Mouse (Mus musculus) neural tube, embryonic 10.5 days (tissue): ENCODE results near the gene Iqck.

Experiments used
- DNase-seq: peaks from one replicate; pipeline ENCODE4 v3.0.0-alpha.2; 2017; ENCODE audit warnings: low spot score; ENCODE audit errors: extremely low spot score

Iqck gene

DNA sequence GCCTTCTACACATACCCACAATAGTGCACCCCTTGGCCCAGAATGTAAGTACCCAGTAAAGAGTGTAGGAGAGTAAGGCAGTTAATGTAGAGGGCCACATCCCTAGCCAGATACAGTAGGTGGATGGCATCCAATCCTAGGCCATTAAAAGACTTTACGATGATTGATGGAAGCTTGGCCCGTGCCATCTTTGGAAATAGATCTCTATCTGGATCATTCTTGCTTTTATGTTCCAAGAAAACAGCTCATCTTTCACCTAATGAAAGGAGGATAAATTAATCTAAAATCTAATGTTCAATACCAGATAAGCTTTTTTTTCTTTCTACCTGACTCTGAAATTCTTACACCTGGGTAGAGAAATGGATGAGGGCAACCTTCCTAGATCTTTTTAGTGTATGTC lies 55.6 kb downstream of the Iqck start:
- DNase-seq = no peak

- DNase-seq = no peak
Measured at GRCm38 (mm10) chr7:118911571-118911970, 56.0 kb downstream of the Iqck start.

GRCm38 (mm10) chr7:118912049-118912490 lies 56.5 kb downstream of the Iqck start:
- no peak for DNase-seq

GRCm38 (mm10) chr7:118914561-118915165 lies 59.1 kb downstream of the Iqck start:
- DNase-seq = no peak

DNA sequence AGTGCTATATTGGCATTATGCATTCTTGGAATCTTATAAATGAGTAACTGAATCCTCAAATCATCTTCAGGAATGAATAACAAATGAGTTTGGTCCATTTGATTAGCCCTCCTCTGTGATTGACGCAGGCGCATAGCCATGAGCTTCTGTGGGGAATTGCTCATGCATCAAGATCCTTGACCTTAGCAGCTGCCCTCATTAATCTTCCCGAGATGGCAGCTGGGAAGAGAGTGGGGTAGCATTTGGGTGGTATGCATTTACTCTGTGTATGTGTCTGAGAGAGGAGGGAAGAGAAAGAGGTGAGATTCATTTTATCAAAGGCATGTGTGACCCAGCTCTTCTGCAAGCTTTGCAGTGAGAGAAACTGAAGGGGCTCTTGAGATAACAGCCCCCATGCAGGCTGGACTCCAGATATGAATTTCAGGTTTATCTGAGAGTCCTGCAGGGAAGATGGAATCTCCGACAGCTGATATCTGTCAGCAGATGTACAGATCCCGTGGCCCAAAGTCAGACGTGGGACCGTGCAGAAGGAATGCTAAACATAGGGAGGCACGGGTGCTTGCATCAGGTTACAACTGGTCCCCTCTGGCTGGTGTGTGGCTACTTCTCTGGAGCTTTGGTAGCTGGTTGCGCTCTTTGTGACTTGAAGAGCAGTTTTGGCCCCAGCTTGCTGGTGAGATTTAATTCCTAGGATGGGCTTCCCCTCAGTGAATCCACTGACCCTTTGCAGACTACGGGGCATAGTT lies 63.9 kb downstream of the Iqck start:
- DNase-seq = peak; percentile 46

- no peak for DNase-seq
Measured at GRCm38 (mm10) chr7:118922441-118923202, 67.1 kb downstream of the Iqck start.

GRCm38 (mm10) chr7:118925547-118925946 lies 70.0 kb downstream of the Iqck start:
- DNase-seq = no peak

GRCm38 (mm10) chr7:118926516-118927260 lies 71.1 kb downstream of the Iqck start:
- DNase-seq = no peak

- no peak for DNase-seq
Measured at GRCm38 (mm10) chr7:118927279-118927678, 71.7 kb downstream of the Iqck start.

- no peak for DNase-seq
Measured at GRCm38 (mm10) chr7:118928316-118928715, 72.8 kb downstream of the Iqck start.

DNA sequence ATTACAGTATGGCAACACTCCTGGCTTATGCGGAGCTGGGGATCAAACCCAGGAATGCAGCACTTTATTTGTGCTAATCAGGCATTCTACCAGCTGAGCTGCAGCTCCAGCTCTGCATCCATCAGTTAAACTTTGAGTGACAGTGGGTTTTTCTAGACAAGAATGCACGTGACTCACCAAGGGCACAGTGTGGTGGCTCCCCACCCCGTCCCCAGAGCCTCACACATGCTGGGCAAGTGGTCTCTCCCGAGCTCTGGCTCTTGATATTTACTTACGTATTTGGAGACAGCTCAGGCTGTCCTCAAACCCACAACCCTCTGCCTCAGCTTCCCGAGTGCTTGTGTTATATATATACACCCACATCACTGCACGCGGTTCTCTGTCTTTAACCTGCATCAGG lies 73.4 kb downstream of the Iqck start:
- no peak for DNase-seq

DNA sequence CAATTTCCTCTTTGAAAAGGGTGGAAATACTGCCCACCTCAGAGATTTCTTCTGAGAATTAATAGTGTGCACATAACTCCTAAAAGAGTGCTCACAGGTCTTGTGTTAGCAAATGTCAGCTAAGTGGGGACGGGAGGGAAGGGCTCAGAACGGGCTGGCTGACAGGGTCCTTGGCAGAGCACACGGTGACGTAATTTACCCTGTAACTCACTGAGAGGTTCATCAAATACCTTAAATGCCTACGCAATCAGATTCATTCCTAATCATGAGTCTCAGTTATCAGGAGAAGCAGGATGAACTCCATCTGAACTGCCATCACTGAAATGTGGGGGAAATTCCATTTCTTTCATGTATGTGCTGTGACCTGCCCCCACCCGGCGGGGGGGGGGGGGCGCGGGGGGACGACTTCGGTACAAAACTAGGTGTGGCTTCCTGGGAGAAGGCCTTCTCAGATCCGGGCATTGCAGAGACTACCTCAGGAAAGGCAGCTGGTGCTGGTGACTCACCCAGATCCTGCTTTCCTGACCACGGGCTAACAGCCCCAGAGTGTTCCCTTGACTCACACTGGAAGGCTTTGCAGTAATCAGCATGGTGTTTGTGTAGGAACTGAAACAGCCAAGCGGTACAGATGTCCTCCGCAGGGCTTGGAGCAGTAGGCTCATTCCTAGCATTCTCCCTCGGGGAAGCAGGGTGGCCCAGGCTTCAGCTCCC lies 74.2 kb downstream of the Iqck start:
- peak; percentile 27 for DNase-seq

DNA sequence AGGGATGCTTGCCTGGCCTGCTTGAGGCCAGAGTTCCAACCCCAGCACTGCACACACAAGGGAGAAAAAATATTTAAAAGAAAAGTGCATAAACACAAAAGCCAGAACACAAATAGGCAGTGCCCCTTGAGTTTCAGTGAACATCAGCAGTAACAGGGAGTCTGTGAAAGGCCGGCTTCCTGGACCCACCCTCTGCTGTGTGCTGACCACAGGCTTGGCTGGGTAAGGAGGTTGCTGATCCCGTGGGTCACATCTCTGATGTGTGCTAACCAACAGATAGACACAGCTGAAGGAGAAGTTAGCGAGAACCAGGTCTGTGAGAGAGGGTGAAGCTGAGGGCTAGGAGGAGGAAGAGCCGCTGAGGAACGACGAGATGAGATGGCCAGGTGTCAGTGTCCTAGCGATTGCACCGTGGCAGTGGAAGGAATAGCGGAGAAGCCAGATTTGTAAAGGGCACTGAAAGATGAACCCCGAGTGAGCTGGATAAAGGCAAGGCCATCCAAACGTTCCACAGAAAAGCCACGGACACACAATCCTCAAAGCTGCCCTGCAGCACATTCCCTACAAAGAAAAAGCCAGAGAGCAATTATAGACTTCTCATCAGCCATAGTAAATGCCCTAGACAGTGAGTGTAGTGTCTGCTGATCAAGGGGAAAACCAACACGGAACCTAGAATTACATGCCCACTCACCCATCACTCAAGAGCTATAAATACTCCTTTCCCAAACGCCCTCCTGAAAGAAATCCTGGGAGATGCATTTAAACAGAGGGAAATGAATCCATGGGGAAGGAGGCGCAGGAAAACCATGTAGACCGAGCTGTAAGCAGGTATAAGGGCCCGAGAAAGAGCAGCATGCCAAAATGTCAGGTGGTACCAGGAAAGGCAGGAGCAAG lies 76.2 kb downstream of the Iqck start:
- DNase-seq = no peak

- DNase-seq = no peak
Measured at GRCm38 (mm10) chr7:118935306-118935705, 79.8 kb downstream of the Iqck start.

- no peak for DNase-seq
Measured at GRCm38 (mm10) chr7:118936844-118937243, 81.3 kb downstream of the Iqck start.

DNA sequence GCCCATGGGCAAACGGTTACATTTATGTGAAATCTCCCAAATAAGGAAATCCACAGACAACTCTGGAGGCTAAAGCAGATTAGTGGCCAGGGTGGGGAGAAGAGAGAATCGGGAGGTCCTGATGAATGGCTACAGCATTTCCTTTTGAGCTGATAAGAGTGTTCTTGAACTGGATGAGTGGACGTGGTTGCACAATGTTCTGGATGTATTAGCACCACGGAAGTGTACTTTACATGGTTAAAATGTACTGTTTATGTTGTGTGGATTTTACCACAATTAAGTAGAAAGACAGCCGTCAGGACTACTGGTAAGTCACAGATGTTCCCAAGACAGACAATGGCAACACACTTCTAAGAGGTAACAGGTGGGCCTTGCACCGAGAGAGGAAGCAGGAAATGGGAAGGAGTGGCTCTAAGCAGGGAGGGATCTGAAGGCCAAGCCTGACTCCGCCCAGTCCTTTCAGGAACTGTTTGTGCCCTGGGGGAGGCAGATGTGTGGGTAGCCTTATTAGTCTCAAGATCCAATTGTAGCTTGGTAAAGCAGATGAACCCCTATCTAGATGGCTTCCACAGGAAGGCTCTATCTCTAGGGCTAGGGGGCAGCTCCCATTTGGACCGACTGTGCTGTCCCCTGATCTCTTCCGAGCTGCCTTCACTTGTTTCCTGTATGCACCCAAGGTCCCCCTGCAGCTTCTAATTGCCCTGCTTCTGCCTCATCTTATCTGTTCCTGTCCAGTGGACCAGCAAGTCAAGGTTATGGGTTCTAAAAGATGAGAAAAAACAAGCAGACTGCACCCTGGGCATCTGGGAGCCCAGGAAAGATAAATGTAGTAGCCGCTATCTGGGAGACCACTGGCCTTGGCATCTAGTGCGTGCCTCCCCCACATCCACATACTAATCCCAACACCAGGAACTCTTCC lies 82.2 kb downstream of the Iqck start:
- no peak for DNase-seq

GRCm38 (mm10) chr7:118942297-118942696 lies 86.7 kb downstream of the Iqck start:
- no peak for DNase-seq

- DNase-seq = no peak
Measured at GRCm38 (mm10) chr7:118943170-118943569, 87.6 kb downstream of the Iqck start.

DNA sequence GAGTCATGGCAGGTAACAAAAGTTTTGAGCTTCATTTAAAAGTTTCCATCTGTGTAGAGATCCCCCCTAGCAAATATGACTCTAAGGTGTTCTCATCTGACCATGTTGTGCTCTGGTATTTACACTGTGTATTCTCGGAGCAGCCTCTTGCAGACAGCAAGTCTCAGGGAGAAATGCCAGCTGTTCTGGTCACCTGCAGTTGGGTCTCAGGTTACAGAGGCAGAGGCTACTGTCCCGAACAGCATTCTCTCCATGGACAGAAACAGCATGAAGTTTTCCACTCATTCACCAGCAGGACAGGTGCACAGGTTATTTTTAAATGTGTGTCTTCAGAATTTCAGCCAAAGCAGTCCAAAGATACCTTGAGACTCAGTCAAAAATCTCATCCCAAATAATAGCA lies 89.3 kb downstream of the Iqck start:
- DNase-seq = no peak
